8 mouse cellular contexts compared by ENCODE assay signal in the genomic region with DNA sequence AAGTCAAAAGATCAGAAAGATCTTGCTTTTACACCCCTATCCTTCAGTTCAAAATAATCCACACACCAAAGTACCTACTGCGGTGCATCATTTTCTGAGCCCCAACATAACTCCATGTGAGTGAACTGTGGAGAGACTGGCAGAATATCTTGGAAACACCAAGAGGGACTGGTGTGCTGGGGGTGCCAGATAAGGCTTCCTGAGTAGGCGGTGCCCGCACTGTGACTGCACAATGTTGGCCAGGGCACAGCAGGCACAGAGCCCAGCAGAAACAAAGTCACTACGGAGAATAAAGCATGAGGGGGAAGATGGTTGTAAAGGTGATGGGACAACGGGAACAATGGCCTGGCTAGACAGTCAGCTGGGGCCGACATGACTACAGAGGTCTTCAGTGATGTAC.
DNase-seq lines count a peak whose midpoint lies in the region; ATAC-seq lines count a peak whose summit lies in the region.

No protein-coding gene starts in this region.

- H3K9me3 ChIP-seq in embryonic facial prominence, embryonic 12.5 days: no peaks in the 10 kb centered on the region
- no peaks in the 10 kb centered on the region for H3K9me3 ChIP-seq in embryonic facial prominence, embryonic 10.5 days
- no peaks in the 10 kb centered on the region for H3K9me3 ChIP-seq in limb, embryonic 10.5 days (replicated peaks)

- WGBS in embryonic facial prominence, embryonic 12.5 days: 88% methylated on average over 6 of the region's 6 CpGs
- WGBS in embryonic facial prominence, embryonic 10.5 days: 93% methylated on average over 6 of the region's 6 CpGs
- WGBS in limb, embryonic 10.5 days: 93% methylated on average over 6 of the region's 6 CpGs

- H3K27ac ChIP-seq in embryonic facial prominence, embryonic 12.5 days: no peak overlapping the region
- H3K27ac ChIP-seq in embryonic facial prominence, embryonic 10.5 days (replicated peaks): no peak overlapping the region
- no peak overlapping the region for H3K27ac ChIP-seq in limb, embryonic 10.5 days

- 0 out of 2 replicates have a peak, but pooled peaks have one; percentile 51 for ATAC-seq in embryonic facial prominence, embryonic 12.5 days (ENCODE audit: insufficient number of reproducible peaks, insufficient read depth, low FRiP score, low TSS enrichment)
- ATAC-seq in megakaryocyte progenitor cell, adult 5-6 weeks (replicated peaks; ENCODE audit: poor library complexity): peak; percentile 90

- H3K4me2 ChIP-seq in embryonic facial prominence, embryonic 12.5 days (replicated peaks): no peak overlapping the region

- H3K4me3 ChIP-seq in embryonic facial prominence, embryonic 12.5 days: no peak overlapping the region
- H3K4me3 ChIP-seq in embryonic facial prominence, embryonic 10.5 days: no peak overlapping the region
- H3K4me3 ChIP-seq in limb, embryonic 10.5 days: no peak overlapping the region

- intact Hi-C loops in gastrocnemius, postnatal 36 days (cut with DNase I): no loop called here

- H3K36me3 ChIP-seq in embryonic facial prominence, embryonic 12.5 days: no peaks in the 10 kb centered on the region
- peaks cover 6% of the 10 kb centered on the region for H3K36me3 ChIP-seq in embryonic facial prominence, embryonic 10.5 days (replicated peaks)
- peaks cover 13% of the 10 kb centered on the region; the same call in 1 of the 2 replicates for H3K36me3 ChIP-seq in limb, embryonic 10.5 days

- H3K4me1 ChIP-seq in embryonic facial prominence, embryonic 12.5 days: peaks cover 38% of the 10 kb centered on the region
- peaks cover 61% of the 10 kb centered on the region for H3K4me1 ChIP-seq in embryonic facial prominence, embryonic 10.5 days
- peaks cover 61% of the 10 kb centered on the region for H3K4me1 ChIP-seq in limb, embryonic 10.5 days

- no peak for DNase-seq in embryonic facial prominence, embryonic 10.5 days (ENCODE audit: low spot score)
- peak; percentile 4 for DNase-seq in T-cell, adult 2 months (ENCODE audit: low spot score)
- peak; percentile 69 for DNase-seq in heart, postnatal 4 days
- DNase-seq in limb, embryonic 10.5 days (ENCODE audit: low spot score): no peak
- no peak for DNase-seq in gastrocnemius, postnatal 36 days
- no peak for DNase-seq in frontal cortex, postnatal 10 days (ENCODE audit: low spot score in 2 of 2)

- H3K9ac ChIP-seq in embryonic facial prominence, embryonic 12.5 days: no peak overlapping the region

- no peaks in the 10 kb centered on the region for H3K27me3 ChIP-seq in embryonic facial prominence, embryonic 12.5 days
- no peaks in the 10 kb centered on the region for H3K27me3 ChIP-seq in embryonic facial prominence, embryonic 10.5 days (replicated peaks; ENCODE audit: low read depth, poor library complexity, severe bottlenecking)
- H3K27me3 ChIP-seq in limb, embryonic 10.5 days (ENCODE audit: low read depth, poor library complexity, severe bottlenecking): no peaks in the 10 kb centered on the region

Comparison
In these comparisons a context has a peak if more than half of its experiments do, and no peak if none do; other contexts are left out.
1. DNase-seq: peak in T-cell, adult 2 months (single experiment) and heart, postnatal 4 days (single experiment); none in embryonic facial prominence, embryonic 10.5 days (single experiment), limb, embryonic 10.5 days (single experiment), gastrocnemius, postnatal 36 days (0 of 2) and frontal cortex, postnatal 10 days (0 of 2).